Mouse (Mus musculus) midbrain, embryonic 10.5 days (tissue): ENCODE measurements at regions not wholly inside any gene's neighbourhood (a gene's known extent, or its start where the extent isn't known, plus 50 kb on each side); places are given as distances from the start of the nearest gene placed in this dataset.

Experiments used
- DNase-seq: peaks from one replicate; pipeline ENCODE4 v3.0.0-alpha.2; 2017; ENCODE audit warnings: low spot score
- H3K27ac ChIP-seq: fragments of 300-500 bp; sonication (generic); replicated peaks from 2 replicates; pipeline ENCODE4 v1.5.1; 2016; ENCODE audit warnings: mild to moderate bottlenecking
- H3K27me3 ChIP-seq: fragments of 300-500 bp; sonication (generic); 2 replicates; pipeline ENCODE4 v1.6.1; 2016; ENCODE audit warnings: low read depth, mild to moderate bottlenecking; ENCODE audit not compliant: poor library complexity, severe bottlenecking
- H3K36me3 ChIP-seq: fragments of 300-500 bp; sonication (generic); 2 replicates; pipeline ENCODE4 v1.6.1; 2016; ENCODE audit warnings: mild to moderate bottlenecking, moderate library complexity
- H3K4me1 ChIP-seq: fragments of 300-500 bp; sonication (generic); 2 replicates; pipeline ENCODE4 v1.6.1; 2016
- H3K4me3 ChIP-seq: fragments of 300-500 bp; sonication (generic); 2 replicates; pipeline ENCODE4 v1.5.1; 2016; ENCODE audit warnings: mild to moderate bottlenecking, moderate library complexity
- H3K9me3 ChIP-seq: fragments of 300-500 bp; sonication (generic); replicated peaks from 2 replicates; pipeline ENCODE4 v1.6.1; 2016; ENCODE audit warnings: mild to moderate bottlenecking
- WGBS: fragments of 180-500 bp; shearing (Covaris S2); methylation state at CpG from one replicate; pipeline ENCODE4 v1.1.7; 2016; 5-methylcytosine and 5-hydroxymethylcytosine counted together

DNA sequence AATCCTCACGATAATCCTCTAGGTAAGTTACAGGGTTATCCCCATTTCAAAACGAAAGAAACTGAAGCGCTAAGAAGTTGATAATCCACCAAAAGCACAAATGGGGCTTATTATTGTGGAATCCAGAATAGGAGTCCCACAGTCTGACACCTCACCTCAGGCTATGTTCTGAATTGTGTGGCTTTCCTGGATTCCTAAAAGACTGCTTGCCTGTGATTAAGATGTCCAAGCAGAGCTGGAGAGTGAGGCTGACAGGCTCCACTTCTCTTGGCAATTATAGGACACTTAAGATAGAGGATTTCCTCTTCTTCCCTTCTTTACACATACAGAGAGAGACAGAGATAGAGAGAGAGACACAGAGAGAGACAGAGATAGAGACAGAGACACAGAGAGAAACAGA lies 515.7 kb upstream of the Mctp2 start:
- no peak overlapping the region for H3K4me3 ChIP-seq
- no peaks in the 10 kb centered on the region for H3K36me3 ChIP-seq
- H3K9me3 ChIP-seq, result peaks cover 2% of the 10 kb centered on the region; the same call in 1 of the 2 replicates
- no peaks in the 10 kb centered on the region for H3K27me3 ChIP-seq
- 76% methylated on average over 3 of the region's 3 CpGs for WGBS
- H3K27ac ChIP-seq, result no peak overlapping the region
- H3K4me1 ChIP-seq, result no peaks in the 10 kb centered on the region
- no peak for DNase-seq

- H3K27me3 ChIP-seq, result no peaks in the 10 kb centered on the region
- H3K36me3 ChIP-seq, result no peaks in the 10 kb centered on the region
- H3K4me3 ChIP-seq, result no peak overlapping the region
- 83% methylated on average over 3 of the region's 3 CpGs for WGBS
- H3K4me1 ChIP-seq, result no peaks in the 10 kb centered on the region
- peaks cover 12% of the 10 kb centered on the region; the same call in 1 of the 2 replicates for H3K9me3 ChIP-seq
- H3K27ac ChIP-seq, result no peak overlapping the region
- no peak for DNase-seq
Measured at GRCm38 (mm10) chr7:72826597-72826996, 520.2 kb upstream of the Mctp2 start.

DNA sequence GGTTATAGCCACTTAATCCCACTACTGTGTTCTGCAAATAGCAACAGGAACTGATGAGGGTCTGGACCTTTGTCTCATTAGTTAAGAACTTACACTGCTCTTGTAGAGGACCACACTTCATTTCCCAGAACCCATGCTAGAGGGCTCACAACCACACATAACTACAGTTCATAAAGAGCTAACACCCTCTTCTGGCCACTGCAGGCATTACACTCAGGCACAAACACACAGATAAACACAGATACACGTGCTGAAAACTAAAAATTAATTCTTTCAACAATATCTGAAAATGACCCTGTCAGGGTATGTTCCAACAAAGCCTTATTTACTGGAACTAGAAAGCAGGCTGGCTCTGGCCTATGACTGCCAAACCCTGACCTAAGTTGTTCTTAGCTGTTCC lies 529.0 kb upstream of the Mctp2 start:
- Histone ChIP-seq H3K27me3 (no peaks in the 10 kb centered on the region), H3K4me3 (no peak overlapping the region), H3K4me1 (peaks cover 38% of the 10 kb centered on the region), H3K9me3 (no peaks in the 10 kb centered on the region; the same call in 1 of the 2 replicates), H3K36me3 (no peaks in the 10 kb centered on the region), H3K27ac (peak overlapping the region; percentile 78; the same call in 1 of the 2 replicates)
- 86% methylated on average over 1 of the region's 1 CpGs for WGBS
- DNase-seq, result no peak

GRCm38 (mm10) chr7:72836026-72836425 lies 529.6 kb upstream of the Mctp2 start:
- WGBS, result 83% methylated on average over 4 of the region's 4 CpGs
- Histone ChIP-seq H3K27ac (peak overlapping the region; percentile 78), H3K36me3 (no peaks in the 10 kb centered on the region), H3K27me3 (no peaks in the 10 kb centered on the region), H3K4me1 (peaks cover 38% of the 10 kb centered on the region), H3K9me3 (no peaks in the 10 kb centered on the region; the same call in 1 of the 2 replicates), H3K4me3 (no peak overlapping the region)
- peak; percentile 19 for DNase-seq

DNA sequence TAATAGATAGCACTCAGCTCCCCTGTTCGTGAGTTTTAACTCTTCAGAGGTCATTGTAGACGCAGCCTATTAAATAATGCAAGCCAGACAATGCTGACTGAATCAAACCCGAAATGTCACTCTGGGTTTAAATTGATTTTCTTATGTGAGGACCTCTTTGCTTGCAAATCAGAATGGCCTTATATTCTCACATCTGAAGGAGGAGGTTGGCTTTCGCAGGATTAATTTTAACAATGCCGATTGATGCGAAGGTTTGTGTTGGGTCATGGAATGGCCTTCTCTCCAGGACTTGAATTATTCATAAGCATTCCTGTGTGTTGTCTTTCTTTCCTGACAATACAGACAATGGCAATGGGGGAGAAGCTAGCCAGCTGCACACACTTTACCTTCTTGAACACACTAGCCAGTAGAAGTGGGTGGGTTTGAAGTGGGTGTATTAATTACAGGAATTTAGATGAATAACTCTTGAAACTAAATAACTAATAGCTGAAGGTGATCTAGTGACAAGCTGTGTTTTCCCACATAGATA lies 530.1 kb upstream of the Mctp2 start:
- Histone ChIP-seq H3K36me3 (no peaks in the 10 kb centered on the region), H3K4me1 (peaks cover 38% of the 10 kb centered on the region), H3K27ac (peak overlapping the region; percentile 82), H3K27me3 (no peaks in the 10 kb centered on the region), H3K9me3 (no peaks in the 10 kb centered on the region; the same call in 1 of the 2 replicates), H3K4me3 (no peak overlapping the region; the same call in 1 of the 2 replicates)
- 37% methylated on average over 6 of the region's 6 CpGs for WGBS
- DNase-seq, result peak; percentile 28

GRCm38 (mm10) chr7:72837992-72838655 lies 531.7 kb upstream of the Mctp2 start:
- peaks cover 38% of the 10 kb centered on the region for H3K4me1 ChIP-seq
- WGBS, result 25% methylated on average over 6 of the region's 6 CpGs
- no peaks in the 10 kb centered on the region; the same call in 1 of the 2 replicates for H3K9me3 ChIP-seq
- H3K36me3 ChIP-seq, result no peaks in the 10 kb centered on the region
- peak overlapping the region; percentile 0; the same call in 1 of the 2 replicates for H3K4me3 ChIP-seq
- H3K27ac ChIP-seq, result peak overlapping the region; percentile 82
- H3K27me3 ChIP-seq, result no peaks in the 10 kb centered on the region
- peak; percentile 13 for DNase-seq

DNA sequence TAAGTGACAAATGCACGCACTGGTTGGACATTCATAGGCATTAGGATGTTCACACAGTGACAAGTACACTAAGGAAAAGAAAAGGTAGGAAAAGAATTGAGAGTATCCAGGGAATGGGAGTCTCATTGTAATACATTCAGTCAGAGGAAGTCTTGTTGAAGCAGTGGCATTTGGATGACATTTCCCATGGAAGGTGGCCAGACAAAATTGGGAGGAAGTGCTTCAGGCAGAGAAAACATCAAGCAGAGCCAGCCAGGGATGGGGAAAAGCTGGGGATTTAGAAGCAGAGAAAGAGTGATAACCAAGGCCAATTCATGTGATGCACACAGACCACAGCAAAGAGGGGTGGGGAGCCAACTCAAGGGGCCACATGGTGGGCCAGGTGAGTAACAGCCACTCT lies 524.0 kb upstream of the Rgma start:
- DNase-seq, result no peak
- no peaks in the 10 kb centered on the region for H3K36me3 ChIP-seq
- H3K4me3 ChIP-seq, result no peak overlapping the region
- no peak overlapping the region for H3K27ac ChIP-seq
- no peaks in the 10 kb centered on the region for H3K27me3 ChIP-seq
- no peaks in the 10 kb centered on the region for H3K4me1 ChIP-seq
- H3K9me3 ChIP-seq, result no peaks in the 10 kb centered on the region
- 94% methylated on average over 1 of the region's 1 CpGs for WGBS

- H3K27ac ChIP-seq, result no peak overlapping the region
- DNase-seq, result no peak
- H3K9me3 ChIP-seq, result no peaks in the 10 kb centered on the region
- no peaks in the 10 kb centered on the region for H3K4me1 ChIP-seq
- no peaks in the 10 kb centered on the region for H3K27me3 ChIP-seq
- no peaks in the 10 kb centered on the region for H3K36me3 ChIP-seq
- no peak overlapping the region for H3K4me3 ChIP-seq
- 77% methylated on average over 2 of the region's 2 CpGs for WGBS
Measured at GRCm38 (mm10) chr7:72854501-72855002, 520.8 kb upstream of the Rgma start.

DNA sequence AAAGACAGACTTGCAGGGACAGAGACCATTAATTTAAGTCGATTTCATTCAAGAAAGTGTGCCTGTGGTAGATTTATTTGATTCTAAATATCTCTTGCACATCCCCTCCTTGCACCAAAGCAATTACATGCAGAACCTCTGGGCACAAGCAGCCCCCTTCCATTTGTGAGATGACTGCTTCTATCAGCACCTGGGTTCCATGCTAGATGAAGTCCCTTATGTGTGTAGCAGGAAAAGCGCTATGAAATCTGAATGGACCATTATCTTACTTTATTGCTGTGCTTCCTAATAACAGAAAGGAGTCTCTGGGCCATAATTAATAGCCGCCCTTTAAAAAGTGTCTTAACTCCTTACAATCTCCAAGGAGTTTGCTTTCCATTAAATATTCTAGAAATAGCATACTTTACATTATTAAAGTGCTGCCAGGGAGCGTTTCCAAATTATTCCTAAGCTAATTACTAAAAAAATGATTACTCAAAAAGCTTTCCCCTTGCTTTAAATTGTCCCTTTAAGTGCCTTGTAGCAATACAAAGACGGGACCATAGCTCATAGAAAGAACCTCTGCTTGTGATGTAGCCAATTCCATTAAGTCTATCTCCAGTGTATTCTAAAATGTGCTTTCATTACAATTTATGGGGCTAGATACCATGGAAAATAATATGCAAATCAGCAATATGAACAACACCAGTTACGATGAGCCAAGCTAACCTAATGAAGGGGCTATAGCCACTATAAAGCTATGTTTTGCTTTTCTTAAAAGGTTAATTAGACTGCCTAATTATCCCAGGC lies 508.1 kb upstream of the Rgma start:
- 87% methylated on average over 6 of the region's 6 CpGs for WGBS
- Histone ChIP-seq H3K27me3 (no peaks in the 10 kb centered on the region), H3K36me3 (no peaks in the 10 kb centered on the region), H3K4me3 (no peak overlapping the region), H3K4me1 (no peaks in the 10 kb centered on the region), H3K9me3 (no peaks in the 10 kb centered on the region), H3K27ac (no peak overlapping the region)
- DNase-seq, result no peak

DNA sequence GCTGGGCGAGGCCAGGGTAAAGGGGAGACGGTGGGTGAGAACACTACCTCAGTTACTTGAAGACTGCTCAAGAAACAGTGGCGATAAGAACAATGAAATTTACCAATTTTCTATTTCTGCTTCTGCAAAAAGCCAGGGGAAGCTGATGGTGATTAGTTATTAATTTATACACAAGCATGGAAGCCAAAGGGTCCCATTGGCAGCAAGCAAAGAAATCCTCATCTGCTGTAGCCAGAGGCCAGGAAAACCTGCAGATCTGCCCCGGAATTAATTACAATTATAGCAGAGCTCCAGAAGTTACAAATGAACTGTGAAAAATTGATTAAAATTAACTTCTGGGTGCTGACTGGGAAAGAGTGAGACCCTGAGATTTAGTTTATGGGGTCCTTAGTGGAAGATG lies 506.2 kb upstream of the Rgma start:
- Histone ChIP-seq H3K9me3 (no peaks in the 10 kb centered on the region), H3K4me1 (no peaks in the 10 kb centered on the region), H3K36me3 (no peaks in the 10 kb centered on the region), H3K27me3 (no peaks in the 10 kb centered on the region), H3K27ac (no peak overlapping the region), H3K4me3 (no peak overlapping the region)
- DNase-seq, result no peak
- WGBS, result 92% methylated on average over 4 of the region's 4 CpGs

DNA sequence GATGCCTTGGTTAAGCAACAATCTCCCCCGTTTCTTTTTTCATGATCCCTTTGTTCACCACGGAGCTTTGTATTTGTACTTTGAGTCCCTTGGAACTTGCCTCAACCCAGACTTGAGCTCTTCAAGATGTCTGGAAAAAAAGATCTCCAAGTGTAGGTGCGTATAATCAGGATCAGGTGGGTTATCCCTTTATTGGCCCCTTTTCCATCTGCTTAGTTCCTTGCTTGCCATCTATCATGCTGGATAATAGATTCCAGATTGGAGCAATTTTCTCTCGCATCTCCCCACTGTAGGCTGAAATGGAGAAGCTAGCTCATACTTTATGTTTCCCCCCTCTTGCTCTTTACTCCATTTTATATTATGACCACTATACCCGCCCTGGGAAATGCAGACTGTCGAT lies 474.5 kb upstream of the Rgma start:
- Histone ChIP-seq H3K27ac (no peak overlapping the region), H3K4me3 (no peak overlapping the region), H3K36me3 (no peaks in the 10 kb centered on the region), H3K27me3 (no peaks in the 10 kb centered on the region), H3K9me3 (no peaks in the 10 kb centered on the region), H3K4me1 (peaks cover 2% of the 10 kb centered on the region; the same call in 1 of the 2 replicates)
- no peak for DNase-seq
- 83% methylated on average over 6 of the region's 6 CpGs for WGBS

DNA sequence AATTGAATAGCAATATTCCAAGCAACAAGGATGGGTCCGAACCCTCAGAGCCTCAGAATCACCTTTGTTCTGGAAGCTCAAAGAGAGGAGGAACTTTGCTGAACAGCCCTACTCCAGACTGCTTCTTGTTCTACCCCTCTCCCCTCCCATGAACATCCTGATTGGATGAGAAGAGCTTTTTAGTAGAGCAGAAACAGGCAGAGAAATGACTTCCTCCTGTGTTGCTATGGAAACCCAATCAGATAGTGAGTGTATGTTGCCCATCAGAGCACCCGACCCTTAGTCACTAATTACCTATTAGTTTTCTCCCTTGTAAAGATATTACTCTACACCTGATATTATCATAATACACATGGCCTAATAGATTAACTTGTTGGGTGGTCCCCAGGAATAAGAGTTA lies 469.4 kb upstream of the Rgma start:
- Histone ChIP-seq H3K9me3 (no peaks in the 10 kb centered on the region), H3K4me1 (peaks cover 9% of the 10 kb centered on the region), H3K27me3 (no peaks in the 10 kb centered on the region), H3K4me3 (no peak overlapping the region), H3K36me3 (no peaks in the 10 kb centered on the region), H3K27ac (no peak overlapping the region)
- no peak for DNase-seq
- 60% methylated on average over 2 of the region's 2 CpGs for WGBS

- Histone ChIP-seq H3K36me3 (no peaks in the 10 kb centered on the region), H3K4me3 (no peak overlapping the region), H3K4me1 (peaks cover 9% of the 10 kb centered on the region), H3K27me3 (no peaks in the 10 kb centered on the region), H3K27ac (no peak overlapping the region), H3K9me3 (no peaks in the 10 kb centered on the region)
- 89% methylated on average over 4 of the region's 4 CpGs for WGBS
- DNase-seq, result no peak
Measured at GRCm38 (mm10) chr7:72906536-72906935, 468.8 kb upstream of the Rgma start.
